Mouse (Mus musculus): ENCODE results near the gene Ppt2. TPM values are rescaled to one million over a fixed set of nuclear protein-coding genes. Genes with fewer than 3 reads are reported as not detected.

Ppt2 gene
- total and polyA plus RNA-seq, 3 experiments = 5.5 to 35.1 (median 17.1) TPM

DNA sequence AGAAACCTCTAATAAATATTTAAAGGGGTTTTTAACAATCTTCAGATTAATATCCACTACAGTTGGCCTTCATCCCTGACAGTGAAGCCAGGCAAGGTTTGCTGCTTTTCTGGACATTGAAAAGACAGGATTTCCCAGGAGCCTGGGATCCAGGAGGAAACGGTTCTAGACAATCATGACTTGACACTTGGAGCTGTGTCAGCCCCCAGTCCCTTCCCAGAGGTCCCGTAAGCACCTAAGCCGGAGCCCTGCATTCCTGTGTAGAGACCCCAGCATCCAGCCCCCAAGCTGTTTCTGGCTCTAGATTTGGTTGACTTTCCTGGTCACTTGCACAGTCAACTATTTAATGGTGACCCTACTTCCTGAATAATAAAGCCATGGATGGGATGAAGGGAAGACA lies 30.3 kb upstream of the Ppt2 start:
- Histone ChIP-seq H3K27me3 (ENCODE audit: insufficient read depth, low read length) (peaks cover 48% of the 10 kb centered on the region), H3K9me3 (replicated peaks) (no peaks in the 10 kb centered on the region), H3K4me3 (ENCODE audit: low read depth, low read length) (no peak overlapping the region), H3K36me3 (replicated peaks) (peaks cover 25% of the 10 kb centered on the region), H3K4me1 (ENCODE audit: insufficient read depth, low read depth, low read length) (peaks cover 29% of the 10 kb centered on the region)
- ATAC-seq (ENCODE audit: extremely low read depth, insufficient number of reproducible peaks, low FRiP score, poor library complexity, severe bottlenecking) (no peak), DNase-seq (ENCODE audit: low spot score) (no peak)
- no peak for TF ChIP-seq POLR2AphosphoS5 (IDR thresholded peaks at IDR 0.05; ENCODE audit: insufficient replicate concordance, low read depth, low read length)
- no peak for TF ChIP-seq TAL1 (conservative IDR thresholded peaks at IDR 0.05; ENCODE audit: low read depth, low read length)
- no peak for TF ChIP-seq GATA2 (IDR thresholded peaks at IDR 0.05; ENCODE audit: borderline replicate concordance, low read depth, low read length)
- TF ChIP-seq GATA1 (IDR thresholded peaks at IDR 0.05; ENCODE audit: borderline replicate concordance, low read length) = no peak
- no peak for TF ChIP-seq CTCF (IDR thresholded peaks at IDR 0.05; ENCODE audit: low read depth, low read length)

GRCm38 (mm10) chr17:34658145-34658544 lies 29.8 kb upstream of the Ppt2 start:
- Histone ChIP-seq H3K36me3 (replicated peaks) (peaks cover 29% of the 10 kb centered on the region), H3K4me1 (ENCODE audit: insufficient read depth, low read depth, low read length) (peaks cover 29% of the 10 kb centered on the region), H3K4me3 (ENCODE audit: low read depth, low read length) (no peak overlapping the region), H3K27me3 (ENCODE audit: insufficient read depth, low read length) (peaks cover 47% of the 10 kb centered on the region), H3K9me3 (replicated peaks) (no peaks in the 10 kb centered on the region)
- ATAC-seq (ENCODE audit: extremely low read depth, insufficient number of reproducible peaks, low FRiP score, poor library complexity, severe bottlenecking) (no peak), DNase-seq (ENCODE audit: low spot score) (no peak)
- no peak for TF ChIP-seq GATA2 (IDR thresholded peaks at IDR 0.05; ENCODE audit: borderline replicate concordance, low read depth, low read length)
- no peak for TF ChIP-seq CTCF (IDR thresholded peaks at IDR 0.05; ENCODE audit: low read depth, low read length)
- TF ChIP-seq POLR2AphosphoS5 (IDR thresholded peaks at IDR 0.05; ENCODE audit: insufficient replicate concordance, low read depth, low read length) = no peak
- no peak for TF ChIP-seq GATA1 (IDR thresholded peaks at IDR 0.05; ENCODE audit: borderline replicate concordance, low read length)
- TF ChIP-seq TAL1 (conservative IDR thresholded peaks at IDR 0.05; ENCODE audit: low read depth, low read length) = no peak

- peaks cover 29% of the 10 kb centered on the region for H3K4me1 ChIP-seq (ENCODE audit: insufficient read depth, low read depth, low read length)
- TF ChIP-seq GATA1 (IDR thresholded peaks at IDR 0.05; ENCODE audit: borderline replicate concordance, low read length) = no peak
- no peak for TF ChIP-seq GATA2 (IDR thresholded peaks at IDR 0.05; ENCODE audit: borderline replicate concordance, low read depth, low read length)
- TF ChIP-seq CTCF (IDR thresholded peaks at IDR 0.05; ENCODE audit: low read depth, low read length) = no peak
- TF ChIP-seq TAL1 (conservative IDR thresholded peaks at IDR 0.05; ENCODE audit: low read depth, low read length) = no peak
- no peak for TF ChIP-seq POLR2AphosphoS5 (IDR thresholded peaks at IDR 0.05; ENCODE audit: insufficient replicate concordance, low read depth, low read length)
- peaks cover 38% of the 10 kb centered on the region for H3K36me3 ChIP-seq (replicated peaks)
- ATAC-seq (ENCODE audit: extremely low read depth, insufficient number of reproducible peaks, low FRiP score, poor library complexity, severe bottlenecking) (no peak), DNase-seq (ENCODE audit: low spot score) (no peak)
- peaks cover 43% of the 10 kb centered on the region for H3K27me3 ChIP-seq (ENCODE audit: insufficient read depth, low read length)
- H3K4me3 ChIP-seq (ENCODE audit: low read depth, low read length) = no peak overlapping the region
- no peaks in the 10 kb centered on the region for H3K9me3 ChIP-seq (replicated peaks)
Observed at GRCm38 (mm10) chr17:34657271-34657670, 29.0 kb upstream of the Ppt2 start.

DNA sequence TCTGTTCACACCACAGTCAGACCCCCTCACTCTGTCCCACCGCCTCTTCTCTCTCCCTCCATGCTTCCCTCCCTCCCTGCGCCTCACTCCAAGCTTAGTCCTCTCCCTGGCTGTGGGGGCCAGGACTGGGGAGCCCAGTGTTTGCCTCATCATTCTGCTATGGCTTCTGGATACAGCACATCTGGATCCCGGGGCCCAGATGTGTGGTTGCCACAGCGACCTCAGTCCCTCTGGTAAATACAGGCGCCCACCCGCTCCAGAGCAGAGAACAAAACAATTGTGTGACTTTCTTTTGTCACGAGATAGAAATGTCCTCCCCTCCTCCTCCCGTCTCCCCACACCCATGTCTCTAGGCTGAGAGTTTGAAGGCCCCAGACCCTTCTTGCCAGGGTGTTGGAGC lies 28.4 kb upstream of the Ppt2 start:
- Histone ChIP-seq H3K4me3 (ENCODE audit: low read depth, low read length) (no peak overlapping the region), H3K27me3 (ENCODE audit: insufficient read depth, low read length) (peaks cover 43% of the 10 kb centered on the region), H3K9me3 (replicated peaks) (no peaks in the 10 kb centered on the region), H3K4me1 (ENCODE audit: insufficient read depth, low read depth, low read length) (peaks cover 31% of the 10 kb centered on the region), H3K36me3 (replicated peaks) (peaks cover 44% of the 10 kb centered on the region)
- no peak for TF ChIP-seq TAL1 (conservative IDR thresholded peaks at IDR 0.05; ENCODE audit: low read depth, low read length)
- DNase-seq (ENCODE audit: low spot score) (no peak), ATAC-seq (ENCODE audit: extremely low read depth, insufficient number of reproducible peaks, low FRiP score, poor library complexity, severe bottlenecking) (no peak)

GRCm38 (mm10) chr17:34655581-34655991 lies 27.3 kb upstream of the Ppt2 start:
- Histone ChIP-seq H3K36me3 (replicated peaks) (peaks cover 55% of the 10 kb centered on the region), H3K27me3 (ENCODE audit: insufficient read depth, low read length) (peaks cover 32% of the 10 kb centered on the region)
- DNase-seq (ENCODE audit: low spot score) = no peak

GRCm38 (mm10) chr17:34655160-34655559 lies 26.9 kb upstream of the Ppt2 start:
- H3K4me3 ChIP-seq (ENCODE audit: low read depth, low read length) = no peak overlapping the region
- no peak for DNase-seq (ENCODE audit: low spot score)
- peaks cover 59% of the 10 kb centered on the region for H3K36me3 ChIP-seq (replicated peaks)
- no peak for TF ChIP-seq POLR2AphosphoS5 (IDR thresholded peaks at IDR 0.05; ENCODE audit: insufficient replicate concordance, low read depth, low read length)
- TF ChIP-seq GATA1 (IDR thresholded peaks at IDR 0.05; ENCODE audit: borderline replicate concordance, low read length) = no peak
- TF ChIP-seq CTCF (IDR thresholded peaks at IDR 0.05; ENCODE audit: low read depth, low read length) = no peak
- no peak for TF ChIP-seq TAL1 (conservative IDR thresholded peaks at IDR 0.05; ENCODE audit: low read depth, low read length)
- TF ChIP-seq GATA2 (IDR thresholded peaks at IDR 0.05; ENCODE audit: borderline replicate concordance, low read depth, low read length) = no peak
- H3K9me3 ChIP-seq (replicated peaks) = no peaks in the 10 kb centered on the region
- H3K27me3 ChIP-seq (ENCODE audit: insufficient read depth, low read length) = peaks cover 27% of the 10 kb centered on the region
- ATAC-seq (ENCODE audit: extremely low read depth, insufficient number of reproducible peaks, low FRiP score, poor library complexity, severe bottlenecking) = no peak
- peaks cover 22% of the 10 kb centered on the region for H3K4me1 ChIP-seq (ENCODE audit: insufficient read depth, low read depth, low read length)

More at GRCm38 (mm10) chr17:34655581-34655991, 27.3 kb upstream of the Ppt2 start:
- peaks cover 24% of the 10 kb centered on the region for H3K4me1 ChIP-seq (ENCODE audit: insufficient read depth, low read depth, low read length)
- no peak for ATAC-seq (ENCODE audit: extremely low read depth, insufficient number of reproducible peaks, low FRiP score, poor library complexity, severe bottlenecking)
- H3K9me3 ChIP-seq (replicated peaks) = no peaks in the 10 kb centered on the region
- no peak for TF ChIP-seq CTCF (IDR thresholded peaks at IDR 0.05; ENCODE audit: low read depth, low read length)
- TF ChIP-seq GATA1 (IDR thresholded peaks at IDR 0.05; ENCODE audit: borderline replicate concordance, low read length) = no peak
- TF ChIP-seq TAL1 (conservative IDR thresholded peaks at IDR 0.05; ENCODE audit: low read depth, low read length) = no peak
- TF ChIP-seq GATA2 (IDR thresholded peaks at IDR 0.05; ENCODE audit: borderline replicate concordance, low read depth, low read length) = no peak
- TF ChIP-seq POLR2AphosphoS5 (IDR thresholded peaks at IDR 0.05; ENCODE audit: insufficient replicate concordance, low read depth, low read length) = no peak
- H3K4me3 ChIP-seq (ENCODE audit: low read depth, low read length) = no peak overlapping the region

- H3K4me1 ChIP-seq (ENCODE audit: insufficient read depth, low read depth, low read length) = peaks cover 22% of the 10 kb centered on the region
- H3K36me3 ChIP-seq (replicated peaks) = peaks cover 67% of the 10 kb centered on the region
- ATAC-seq (ENCODE audit: extremely low read depth, insufficient number of reproducible peaks, low FRiP score, poor library complexity, severe bottlenecking) (no peak), DNase-seq (ENCODE audit: low spot score) (no peak)
- no peak for TF ChIP-seq GATA2 (IDR thresholded peaks at IDR 0.05; ENCODE audit: borderline replicate concordance, low read depth, low read length)
- no peak for TF ChIP-seq POLR2AphosphoS5 (IDR thresholded peaks at IDR 0.05; ENCODE audit: insufficient replicate concordance, low read depth, low read length)
- TF ChIP-seq GATA1 (IDR thresholded peaks at IDR 0.05; ENCODE audit: borderline replicate concordance, low read length) = no peak
- no peak for TF ChIP-seq TAL1 (conservative IDR thresholded peaks at IDR 0.05; ENCODE audit: low read depth, low read length)
- TF ChIP-seq CTCF (IDR thresholded peaks at IDR 0.05; ENCODE audit: low read depth, low read length) = no peak
- H3K27me3 ChIP-seq (ENCODE audit: insufficient read depth, low read length) = peaks cover 21% of the 10 kb centered on the region
- H3K4me3 ChIP-seq (ENCODE audit: low read depth, low read length) = no peak overlapping the region
- no peaks in the 10 kb centered on the region for H3K9me3 ChIP-seq (replicated peaks)
Observed at GRCm38 (mm10) chr17:34654392-34654791, 26.1 kb upstream of the Ppt2 start.
